Mouse (Mus musculus) lung, postnatal 4 days (tissue): ENCODE data around the gene Ifngr2.

ENCODE experiments used
- DNase-seq, 2 experiments: peaks; one replicate each; pipeline ENCODE4 v3.0.0; 2021

The Ifngr2 gene

DNA sequence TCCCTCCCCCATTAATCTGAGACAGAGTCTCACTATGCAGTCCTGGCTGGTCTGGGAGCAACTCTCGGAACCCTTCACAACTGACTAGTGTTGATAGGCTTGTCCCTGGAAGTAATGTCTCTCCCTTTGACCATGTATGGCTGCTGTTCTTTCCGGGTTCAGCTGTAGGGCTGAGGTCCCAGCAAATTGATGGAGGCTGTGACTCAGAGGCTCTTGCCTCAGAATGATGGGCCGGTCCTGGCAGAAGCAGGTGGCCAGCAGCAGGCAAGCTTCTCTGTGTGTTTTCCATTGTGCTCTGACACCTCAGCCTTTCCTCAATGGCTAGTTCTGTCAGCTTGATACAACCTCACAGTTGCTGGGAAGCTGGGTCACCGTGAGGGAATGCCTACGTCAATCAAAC, 65.7 kb downstream of the Ifngr2 start:
- no peak for DNase-seq

DNA sequence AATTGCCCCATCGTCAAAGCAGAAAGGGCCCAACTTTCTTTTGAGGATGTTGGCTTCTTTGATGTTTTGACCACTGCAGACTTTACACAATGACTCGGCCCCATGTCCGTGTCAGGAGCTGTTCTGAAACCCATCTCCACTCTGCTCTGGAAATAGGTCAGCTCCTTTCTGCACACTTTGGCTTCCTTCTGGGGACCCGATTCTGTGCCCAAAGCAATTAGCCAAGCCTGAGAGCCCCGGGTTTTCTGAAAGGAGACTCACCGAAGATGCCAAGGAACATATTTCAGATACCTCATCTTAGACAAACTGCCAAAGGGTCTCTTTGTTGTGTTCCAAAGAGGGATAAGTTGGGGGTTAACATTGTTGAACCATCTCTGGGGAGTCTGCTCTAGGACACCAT, 67.7 kb downstream of the Ifngr2 start:
- DNase-seq: no peak
